Mouse (Mus musculus) lung, adult 2 months (tissue): ENCODE data around the gene Rpp38. TPM values are rescaled to one million over a fixed set of nuclear protein-coding genes. Genes with fewer than 3 reads are reported as not detected.

Experiments
- DNase-seq: peaks from one replicate; pipeline ENCODE4 v3.0.0; 2022
- H3K4me1 ChIP-seq: fragments of 200-500 bp; 2 replicates; pipeline ENCODE4 v1.6.1; 2011; ENCODE audit warnings: low read length; ENCODE audit not compliant: control insufficient read depth, insufficient read depth
- H3K4me3 ChIP-seq: fragments of 200-500 bp; replicated peaks from 2 replicates; pipeline ENCODE3; 2011; ENCODE audit warnings: low read depth, mild to moderate bottlenecking, control low read depth, low read length; ENCODE audit errors: extremely low read depth
- CTCF ChIP-seq: fragments of 200-500 bp; IDR thresholded peaks from 2 replicates; pipeline ENCODE4 v1.5.1; 2011; ENCODE audit warnings: mild to moderate bottlenecking, low read length, control low read depth; ENCODE audit not compliant: insufficient read depth
- POLR2A ChIP-seq: fragments of 200-500 bp; IDR thresholded peaks from 2 replicates; pipeline ENCODE4 v1.6.1; 2011; ENCODE audit warnings: low read depth, mild to moderate bottlenecking, control low read depth, low read length, borderline replicate concordance; ENCODE audit errors: extremely low read depth
- WGBS: fragments of 180-500 bp; shearing (Covaris S2); methylation state at CpG from one replicate; pipeline ENCODE4 v1.1.7; 2018; 5-methylcytosine and 5-hydroxymethylcytosine counted together
- polyA plus RNA-seq: library from polyadenylated mRNA; depleted of rRNA; stranded (reverse); fragments of >200 nt; gene quantifications from 2 replicates; pipeline ENCODE4 v1.2.3, GENCODE M21; 2012

Rpp38 gene
- polyA plus RNA-seq, 1 experiment, result 2.2 TPM

DNA sequence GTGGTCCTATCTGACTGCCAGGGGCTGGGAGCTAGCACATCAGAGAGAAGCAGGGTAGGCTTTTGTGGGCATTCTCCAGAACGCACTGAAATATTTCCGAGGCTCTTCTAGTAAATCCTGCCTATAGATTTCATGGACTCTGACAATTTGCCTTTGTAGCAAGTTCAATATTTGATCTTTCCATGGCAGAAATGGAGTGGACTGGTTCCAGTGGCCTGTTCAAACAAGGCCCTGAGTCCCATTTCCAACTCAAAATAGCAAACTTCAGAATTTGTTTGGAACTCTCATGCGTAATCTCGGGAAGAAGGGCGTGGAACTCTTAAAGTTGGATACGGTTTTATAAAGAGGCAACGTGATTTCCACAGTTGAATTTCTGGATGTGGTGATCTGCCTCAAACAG lies 36.6 kb downstream of the Rpp38 start:
- TF ChIP-seq CTCF, result no peak
- no peak for TF ChIP-seq POLR2A
- 77% methylated on average over 7 of the region's 7 CpGs for WGBS
- DNase-seq, result no peak
- Histone ChIP-seq H3K4me3 (no peak overlapping the region), H3K4me1 (peaks cover 5% of the 10 kb centered on the region; the same call in 1 of the 2 replicates)

DNA sequence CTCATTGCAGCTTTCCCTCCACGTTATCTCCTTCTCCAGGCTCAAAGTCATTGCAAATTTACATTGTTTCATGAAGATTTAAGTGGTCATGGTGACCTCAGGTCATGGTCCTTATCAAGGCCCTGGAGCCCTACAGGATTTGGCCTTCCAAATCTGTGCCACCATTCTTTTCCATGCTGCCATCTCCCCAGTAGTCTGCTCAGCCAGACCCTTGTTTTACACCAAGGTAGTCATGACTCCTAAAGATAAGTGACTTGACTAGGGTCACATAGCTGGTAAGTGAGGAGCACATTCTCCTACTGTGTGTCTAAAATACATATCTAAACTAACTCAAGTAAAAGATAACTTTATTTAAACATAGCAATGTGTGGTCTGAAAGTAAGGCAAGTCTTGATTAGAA lies 40.3 kb downstream of the Rpp38 start:
- H3K4me1 ChIP-seq, result peaks cover 5% of the 10 kb centered on the region; the same call in 1 of the 2 replicates
- no peak for DNase-seq
- WGBS, result 80% methylated on average over 1 of the region's 1 CpGs
- TF ChIP-seq CTCF (no peak), POLR2A (no peak)
- no peak overlapping the region for H3K4me3 ChIP-seq

DNA sequence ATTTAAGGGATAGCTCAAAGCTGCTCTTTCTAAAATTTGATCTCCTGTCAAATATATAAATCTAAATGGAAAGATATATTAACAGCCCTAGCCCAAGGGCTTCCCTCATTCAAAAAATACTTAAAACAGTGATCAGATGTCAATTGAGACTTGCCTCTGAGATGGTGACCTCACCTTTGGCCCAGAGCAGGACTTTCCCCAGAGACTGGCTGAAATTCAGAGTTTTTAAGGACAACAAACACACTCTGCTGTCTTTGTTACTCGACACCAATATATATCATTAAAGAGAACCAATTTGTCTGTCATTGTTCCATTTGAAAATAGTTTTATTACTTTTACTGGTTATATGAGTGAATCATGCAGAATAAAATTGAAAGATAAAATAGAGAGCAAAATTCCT lies 42.9 kb downstream of the Rpp38 start:
- DNase-seq, result no peak
- 69% methylated on average over 1 of the region's 1 CpGs for WGBS
- TF ChIP-seq POLR2A (no peak), CTCF (no peak)
- Histone ChIP-seq H3K4me3 (no peak overlapping the region), H3K4me1 (peaks cover 8% of the 10 kb centered on the region)

- TF ChIP-seq CTCF, result no peak
- no peak for TF ChIP-seq POLR2A
- Histone ChIP-seq H3K4me1 (peaks cover 6% of the 10 kb centered on the region), H3K4me3 (no peak overlapping the region)
- DNase-seq, result no peak
- WGBS, result 39% methylated on average over 2 of the region's 2 CpGs
Measured at GRCm38 (mm10) chr2:3286243-3286642, 46.2 kb downstream of the Rpp38 start.

- H3K4me3 ChIP-seq, result no peak overlapping the region
- DNase-seq, result no peak
- 51% methylated on average over 3 of the region's 3 CpGs for WGBS
- peaks cover 6% of the 10 kb centered on the region for H3K4me1 ChIP-seq
- TF ChIP-seq CTCF (no peak), POLR2A (no peak)
Measured at GRCm38 (mm10) chr2:3285709-3286108, 46.7 kb downstream of the Rpp38 start.

GRCm38 (mm10) chr2:3285181-3285530 lies 47.3 kb downstream of the Rpp38 start:
- WGBS, result 6% methylated on average over 6 of the region's 6 CpGs

DNA sequence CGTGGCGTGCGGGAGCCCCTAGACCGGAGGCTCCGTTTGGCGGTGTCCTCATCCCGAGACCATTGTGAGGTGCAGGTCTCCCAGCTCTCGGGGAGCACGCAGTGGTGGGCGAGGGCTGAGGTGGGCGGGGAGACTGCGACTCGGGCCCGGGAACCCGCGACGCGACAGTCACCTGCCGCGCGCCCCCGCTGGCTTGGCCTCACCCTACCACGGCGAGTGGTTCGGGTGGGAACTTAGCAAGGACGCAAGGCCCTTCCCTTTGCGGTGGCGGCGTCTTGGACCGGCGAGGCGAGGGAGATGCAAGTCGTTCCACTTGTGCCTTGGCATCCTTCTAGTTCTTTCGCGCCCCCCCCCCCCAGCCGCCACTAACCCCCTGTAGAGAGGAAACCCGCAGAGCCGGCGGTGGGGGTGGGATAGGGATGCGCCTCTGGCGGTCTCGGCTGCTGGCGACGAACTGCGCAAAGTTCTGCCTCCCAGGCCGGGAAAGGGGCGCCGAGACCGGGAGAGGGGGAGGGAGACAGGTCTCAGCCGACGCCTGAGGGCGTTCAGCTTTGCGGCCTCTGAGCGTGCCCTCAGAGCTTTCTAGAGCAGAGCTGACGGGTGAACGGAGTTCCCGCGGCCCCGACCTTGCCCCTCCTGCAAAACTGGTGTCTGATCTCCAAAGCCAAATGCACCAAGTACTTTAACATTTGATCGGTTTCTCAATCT lies 47.8 kb downstream of the Rpp38 start:
- TF ChIP-seq CTCF (no peak), POLR2A (no peak)
- peaks cover 6% of the 10 kb centered on the region for H3K4me1 ChIP-seq
- DNase-seq, result peak; percentile 54

More at GRCm38 (mm10) chr2:3285181-3285530, 47.3 kb downstream of the Rpp38 start:
- TF ChIP-seq POLR2A (no peak), CTCF (no peak)
- peak; percentile 17 for DNase-seq
- H3K4me1 ChIP-seq, result peaks cover 6% of the 10 kb centered on the region
- peak overlapping the region; percentile 76 for H3K4me3 ChIP-seq

GRCm38 (mm10) chr2:3283602-3284472 lies 48.6 kb downstream of the Rpp38 start, which contains the start of gene Nmt2:
TSS of gene Nmt2 (plus strand) at chr2:3284212.
- H3K4me3 ChIP-seq, result peak within 1 kb of the TSS; percentile 76
- H3K4me1 ChIP-seq, result peaks cover 6% of the 10 kb centered on the region
- TF ChIP-seq POLR2A (peak; percentile 83; the same call in 1 of the 2 replicates), CTCF (no peak)
- under 1% methylated on average over 84 of the region's 88 CpGs for WGBS
- peak; percentile 99 for DNase-seq

More for the DNA sequence above, 47.8 kb downstream of the Rpp38 start:
- H3K4me3 ChIP-seq, result peak overlapping the region; percentile 76
- under 1% methylated on average over 60 of the region's 60 CpGs for WGBS

- TF ChIP-seq CTCF, result no peak
- no peak for TF ChIP-seq POLR2A
- H3K4me3 ChIP-seq, result peak overlapping the region; percentile 65
- DNase-seq, result no peak
- 11% methylated on average over 12 of the region's 12 CpGs for WGBS
- H3K4me1 ChIP-seq, result peaks cover 6% of the 10 kb centered on the region
Measured at GRCm38 (mm10) chr2:3282866-3283601, 49.4 kb downstream of the Rpp38 start.
